In the genomic region with DNA sequence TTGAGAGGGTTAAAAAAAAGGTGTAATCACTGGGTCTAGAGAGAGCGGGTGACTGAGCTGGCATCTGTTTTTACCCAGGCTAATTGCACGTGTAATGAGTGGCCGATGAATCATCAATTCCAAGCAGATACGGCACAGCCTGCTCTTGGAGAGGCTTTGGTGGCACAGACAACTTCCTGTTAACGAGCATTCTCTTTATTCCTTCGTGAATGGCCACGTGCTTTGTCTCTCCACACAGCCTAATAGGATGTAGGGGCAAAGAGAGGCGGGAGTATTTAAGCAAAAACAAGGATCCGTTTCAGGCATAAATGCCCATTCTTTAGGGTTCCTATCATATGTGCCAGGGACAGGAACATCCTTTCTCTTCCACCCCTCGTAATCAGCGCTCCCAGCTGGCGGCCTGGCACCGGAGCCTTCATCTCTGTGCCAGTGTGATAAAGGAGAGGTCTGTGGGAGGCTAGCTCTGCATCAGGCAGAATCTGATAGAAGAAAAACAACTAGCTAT, we compare ENCODE assay signal across 8 mouse cellular contexts. TPM values are rescaled to one million over a fixed set of nuclear protein-coding genes. Genes with fewer than 3 reads are reported as not detected.
DNase-seq lines count a peak whose midpoint lies in the region; ATAC-seq lines count a peak whose summit lies in the region.

No protein-coding gene starts in this region.

- no peak overlapping the region for H3K4me3 ChIP-seq in heart, embryonic 15.5 days
- peak overlapping the region; percentile 26 for H3K4me3 ChIP-seq in brown adipose tissue, adult 24 weeks (ENCODE audit: insufficient read depth, low read depth, low read length)
- H3K4me3 ChIP-seq in midbrain, embryonic 16.5 days (ENCODE audit: low read depth, low read length), result no peak overlapping the region

- H3K36me3 ChIP-seq in heart, embryonic 15.5 days, result peaks cover 33% of the 10 kb centered on the region
- H3K36me3 ChIP-seq in midbrain, embryonic 16.5 days (ENCODE audit: control insufficient read depth, insufficient read depth, low read length), result peaks cover 28% of the 10 kb centered on the region

- no peaks in the 10 kb centered on the region for H3K9me3 ChIP-seq in heart, embryonic 15.5 days (replicated peaks)
- H3K9me3 ChIP-seq in midbrain, embryonic 16.5 days (replicated peaks; ENCODE audit: control insufficient read depth, low read length, poor library complexity, severe bottlenecking), result no peaks in the 10 kb centered on the region

- peaks cover 45% of the 10 kb centered on the region for H3K4me1 ChIP-seq in heart, embryonic 15.5 days (replicated peaks)
- H3K4me1 ChIP-seq in brown adipose tissue, adult 24 weeks (ENCODE audit: control insufficient read depth, insufficient read depth, insufficient read length, low read length), result peaks cover 2% of the 10 kb centered on the region; the same call in 1 of the 2 replicates
- peaks cover 6% of the 10 kb centered on the region; the same call in 1 of the 2 replicates for H3K4me1 ChIP-seq in midbrain, embryonic 16.5 days (ENCODE audit: control insufficient read depth, insufficient read depth, low read length)

- 71% methylated on average over 13 of the region's 13 CpGs for WGBS in heart, embryonic 15.5 days
- WGBS in midbrain, embryonic 16.5 days, result 58% methylated on average over 13 of the region's 13 CpGs

- DNase-seq in heart, adult 9 months (ENCODE audit: low spot score in 2 of 2), result no peak
- peak; percentile 87 to 89 for DNase-seq in layer of hippocampus, adult 8-10 months (ENCODE audit: low spot score in 2 of 2)
- no peak for DNase-seq in urinary bladder, postnatal 10 days (ENCODE audit: low spot score)
- no peak for DNase-seq in gastrocnemius, postnatal 14 days
- no peak for DNase-seq in adrenal gland, postnatal 25 days

- H3K27me3 ChIP-seq in heart, embryonic 15.5 days, result no peaks in the 10 kb centered on the region
- H3K27me3 ChIP-seq in midbrain, embryonic 16.5 days (ENCODE audit: control insufficient read depth, insufficient read depth, low read depth, low read length), result no peaks in the 10 kb centered on the region

- no peak overlapping the region for H3K9ac ChIP-seq in heart, embryonic 15.5 days
- no peak overlapping the region for H3K9ac ChIP-seq in midbrain, embryonic 16.5 days (ENCODE audit: low read depth, low read length)

- H3K27ac ChIP-seq in heart, embryonic 15.5 days, result peak overlapping the region; percentile 84; the same call in 1 of the 2 replicates
- H3K27ac ChIP-seq in brown adipose tissue, adult 24 weeks (replicated peaks; ENCODE audit: low read depth, low read length), result peak overlapping the region; percentile 91
- H3K27ac ChIP-seq in midbrain, embryonic 16.5 days (ENCODE audit: low read length), result peak overlapping the region; percentile 69

- ATAC-seq in heart, embryonic 15.5 days (replicated peaks; ENCODE audit: insufficient number of reproducible peaks, insufficient read depth, low FRiP score, low read depth), result no peak
- ATAC-seq in midbrain, embryonic 16.5 days, result peak; percentile 34; the same call in 1 of the 2 replicates

- no peak overlapping the region for H3K4me2 ChIP-seq in heart, embryonic 15.5 days
- no peak overlapping the region for H3K4me2 ChIP-seq in midbrain, embryonic 16.5 days (ENCODE audit: low read length)

- intact Hi-C loops in gastrocnemius, postnatal 14 days (cut with DNase I; ENCODE audit: low total_unique reads), result no loop called here

RNA-seq across cellular contexts. Expression of gene Gpd1, which starts 1.9 kb away (rescaled TPM):
- 1.6 and 2.2 TPM in 2 replicates for polyA plus RNA-seq in heart, embryonic 15.5 days (2015; fragmentation: Nextera tagmentation; extraction: Ambion mirVana)
- polyA plus RNA-seq in brown adipose tissue, adult 24 weeks (2012; ENCODE audit: insufficient read depth, insufficient read length, missing spikeins), result 4,943 and 5,428 TPM in 2 replicates
- 100 to 1,000 TPM; 102 to 138 (median 117) TPM for total RNA-seq in layer of hippocampus, adult 8-10 months (2022)
- 1.4 and 1.7 TPM in 2 replicates for polyA plus RNA-seq in midbrain, embryonic 16.5 days (2015; fragmentation: Nextera tagmentation; extraction: Ambion mirVana)
- total RNA-seq in gastrocnemius, postnatal 14 days (2021), result 100 to 1,000 TPM; 487 to 557 TPM
- 639 and 861 TPM in 2 replicates for total RNA-seq in adrenal gland, postnatal 25 days (2021)

RNA-seq across cellular contexts. Expression of gene Cox14, which starts 10.0 kb away (rescaled TPM):
- 185 and 187 TPM in 2 replicates for polyA plus RNA-seq in heart, embryonic 15.5 days (2015; fragmentation: Nextera tagmentation; extraction: Ambion mirVana)
- polyA plus RNA-seq in brown adipose tissue, adult 24 weeks (2012; ENCODE audit: insufficient read depth, insufficient read length, missing spikeins), result 189 and 242 TPM in 2 replicates
- 100 to 1,000 TPM; 103 to 125 (median 111) TPM for total RNA-seq in layer of hippocampus, adult 8-10 months (2022)
- polyA plus RNA-seq in midbrain, embryonic 16.5 days (2015; fragmentation: Nextera tagmentation; extraction: Ambion mirVana), result 142 and 164 TPM in 2 replicates
- total RNA-seq in gastrocnemius, postnatal 14 days (2021), result 100 to 1,000 TPM; 182 TPM
- total RNA-seq in adrenal gland, postnatal 25 days (2021), result 217 and 256 TPM in 2 replicates

RNA-seq across cellular contexts. Expression of gene Gm17349, which starts 10.1 kb away (rescaled TPM):
- polyA plus RNA-seq in heart, embryonic 15.5 days (2015; fragmentation: Nextera tagmentation; extraction: Ambion mirVana), result not detected in 2 replicates
- polyA plus RNA-seq in brown adipose tissue, adult 24 weeks (2012; ENCODE audit: insufficient read depth, insufficient read length, missing spikeins), result not detected in 2 replicates
- 1 to 10 TPM; 4.6 to 6.4 (median 5.5) TPM for total RNA-seq in layer of hippocampus, adult 8-10 months (2022)
- polyA plus RNA-seq in midbrain, embryonic 16.5 days (2015; fragmentation: Nextera tagmentation; extraction: Ambion mirVana), result not detected in 2 replicates
- total RNA-seq in gastrocnemius, postnatal 14 days (2021), result 1 to 10 TPM; 1.7 to 1.9 TPM
- total RNA-seq in adrenal gland, postnatal 25 days (2021), result 30.4 and 43.7 TPM in 2 replicates

RNA-seq across cellular contexts. Expression of gene Smarcd1, which starts 13.5 kb away (rescaled TPM):
- polyA plus RNA-seq in heart, embryonic 15.5 days (2015; fragmentation: Nextera tagmentation; extraction: Ambion mirVana), result 17.7 and 24.7 TPM in 2 replicates
- polyA plus RNA-seq in brown adipose tissue, adult 24 weeks (2012; ENCODE audit: insufficient read depth, insufficient read length, missing spikeins), result 14.9 and 17.4 TPM in 2 replicates
- total RNA-seq in layer of hippocampus, adult 8-10 months (2022), result 100 to 1,000 TPM; 106 to 125 (median 113) TPM
- polyA plus RNA-seq in midbrain, embryonic 16.5 days (2015; fragmentation: Nextera tagmentation; extraction: Ambion mirVana), result 86.0 and 110 TPM in 2 replicates
- 10 to 100 TPM in 1 of 2 experiments, 1 to 10 TPM in 1; 9.4 to 11.5 TPM for total RNA-seq in gastrocnemius, postnatal 14 days (2021)
- 51.9 and 63.6 TPM in 2 replicates for total RNA-seq in adrenal gland, postnatal 25 days (2021)

RNA-seq across cellular contexts. Expression of gene Asic1, which starts 45.2 kb away (rescaled TPM):
- polyA plus RNA-seq in heart, embryonic 15.5 days (2015; fragmentation: Nextera tagmentation; extraction: Ambion mirVana), result 1.4 and 2.4 TPM in 2 replicates
- polyA plus RNA-seq in brown adipose tissue, adult 24 weeks (2012; ENCODE audit: insufficient read depth, insufficient read length, missing spikeins), result not detected in 2 replicates
- 10 to 100 TPM; 29.0 to 38.6 (median 34.0) TPM for total RNA-seq in layer of hippocampus, adult 8-10 months (2022)
- 47.9 and 53.9 TPM in 2 replicates for polyA plus RNA-seq in midbrain, embryonic 16.5 days (2015; fragmentation: Nextera tagmentation; extraction: Ambion mirVana)
- 1 to 10 TPM in 1 of 2 experiments, under 1 TPM in 1; 0.69 to 1.0 TPM for total RNA-seq in gastrocnemius, postnatal 14 days (2021)
- total RNA-seq in adrenal gland, postnatal 25 days (2021), result 0.33 and 0.49 TPM in 2 replicates

Comparison
In these comparisons a context has a peak if more than half of its experiments do, and no peak if none do; other contexts are left out.
1. DNase-seq: peak in layer of hippocampus, adult 8-10 months (2 of 2); none in heart, adult 9 months (0 of 2), urinary bladder, postnatal 10 days (single experiment), gastrocnemius, postnatal 14 days (single experiment) and adrenal gland, postnatal 25 days (single experiment).
2. Peak in every context shown above with its lines, with median percentiles within 50 percentile points of each other: H3K27ac ChIP-seq.